Mouse (Mus musculus) testis, adult 2 months (tissue): ENCODE results near the gene Asb16. TPM values are rescaled to one million over a fixed set of nuclear protein-coding genes. Genes with fewer than 3 reads are reported as not detected.

Source experiments
- H3K27ac ChIP-seq: fragments of 200-500 bp; 2 replicates; pipeline ENCODE4 v1.5.1; 2012; ENCODE audit warnings: low read depth, low read length; ENCODE audit not compliant: control insufficient read depth, insufficient read depth
- H3K27me3 ChIP-seq: fragments of 200-500 bp; 2 replicates; pipeline ENCODE4 v1.6.1; 2012; ENCODE audit warnings: mild to moderate bottlenecking, low read length, moderate library complexity; ENCODE audit not compliant: control insufficient read depth, insufficient read depth
- H3K36me3 ChIP-seq: fragments of 200-500 bp; 2 replicates; pipeline ENCODE4 v1.6.1; 2012; ENCODE audit warnings: mild to moderate bottlenecking, low read length; ENCODE audit not compliant: control insufficient read depth, insufficient read depth
- H3K4me1 ChIP-seq: fragments of 200-500 bp; 2 replicates; pipeline ENCODE4 v1.6.1; 2012; ENCODE audit warnings: low read length; ENCODE audit not compliant: control insufficient read depth, insufficient read depth
- H3K4me3 ChIP-seq: fragments of 200-500 bp; 2 replicates; pipeline ENCODE4 v1.5.1; 2012; ENCODE audit warnings: low read depth, mild to moderate bottlenecking, low read length, moderate library complexity, mixed read lengths; ENCODE audit not compliant: control insufficient read depth
- CTCF ChIP-seq: fragments of 200-500 bp; IDR thresholded peaks from 2 replicates; pipeline ENCODE4 v1.5.1; 2012; ENCODE audit warnings: low read depth, mild to moderate bottlenecking, inconsistent platforms, low read length, moderate library complexity; ENCODE audit not compliant: control insufficient read depth, insufficient read depth, insufficient replicate concordance
- POLR2A ChIP-seq: fragments of 200-500 bp; IDR thresholded peaks from 2 replicates; pipeline ENCODE4 v1.6.1; 2012; ENCODE audit warnings: low read depth, mild to moderate bottlenecking, inconsistent platforms, low read length, moderate library complexity; ENCODE audit not compliant: control insufficient read depth
- polyA plus RNA-seq: library from polyadenylated mRNA; depleted of rRNA; stranded (reverse); fragments of >200 nt; gene quantifications from 2 replicates; pipeline ENCODE4 v1.2.3, GENCODE M21; 2012

The Asb16 gene
- polyA plus RNA-seq, 1 experiment: 0.10 TPM

DNA sequence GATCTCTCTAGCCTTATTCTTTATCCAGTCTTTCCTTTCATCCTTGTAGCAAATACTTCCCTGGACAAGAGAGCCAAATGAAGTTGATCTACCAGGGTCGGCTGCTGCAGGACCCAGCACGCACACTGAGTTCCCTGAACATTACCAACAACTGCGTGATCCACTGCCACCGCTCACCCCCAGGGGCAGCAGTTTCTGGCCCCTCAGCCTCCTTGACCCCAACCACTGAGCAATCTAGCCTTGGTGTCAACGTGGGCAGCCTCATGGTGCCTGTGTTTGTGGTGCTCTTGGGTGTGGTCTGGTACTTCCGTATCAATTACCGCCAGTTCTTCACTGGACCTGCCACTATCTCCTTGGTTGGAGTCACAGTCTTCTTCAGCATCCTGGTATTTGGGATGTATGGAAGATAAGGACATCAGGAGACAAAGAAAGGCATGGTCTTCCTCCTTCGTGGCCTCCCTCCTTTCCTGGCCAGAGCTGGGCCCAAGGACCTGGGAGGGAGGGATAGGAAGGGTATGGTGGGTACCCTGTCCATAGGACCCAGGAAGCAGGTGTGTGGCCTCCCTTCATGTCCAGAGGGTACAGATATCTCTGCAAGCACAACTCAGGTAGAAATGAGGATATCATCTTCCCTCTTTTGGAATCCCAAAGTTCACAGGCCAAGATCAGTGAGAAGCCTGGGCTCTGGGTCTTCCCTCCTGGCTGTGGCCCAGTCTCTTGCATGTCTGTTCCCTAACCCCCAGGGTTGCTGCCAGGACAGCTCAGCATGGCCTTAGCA lies 19.7 kb downstream of the Asb16 start:
- peaks cover 2% of the 10 kb centered on the region; the same call in 1 of the 2 replicates for H3K36me3 ChIP-seq
- no peak overlapping the region for H3K27ac ChIP-seq
- TF ChIP-seq CTCF: no peak
- TF ChIP-seq POLR2A: no peak
- H3K4me1 ChIP-seq: no peaks in the 10 kb centered on the region; the same call in 1 of the 2 replicates
- no peaks in the 10 kb centered on the region for H3K27me3 ChIP-seq
- H3K4me3 ChIP-seq: no peak overlapping the region

- Histone ChIP-seq H3K27me3 (no peaks in the 10 kb centered on the region), H3K36me3 (peaks cover 2% of the 10 kb centered on the region; the same call in 1 of the 2 replicates), H3K27ac (no peak overlapping the region), H3K4me3 (no peak overlapping the region), H3K4me1 (no peaks in the 10 kb centered on the region; the same call in 1 of the 2 replicates)
- TF ChIP-seq CTCF (no peak), POLR2A (no peak)
These were observed 20.4 kb downstream of the Asb16 start for GRCm38 (mm10) chr11:102288913-102289312.

- no peak overlapping the region for H3K27ac ChIP-seq
- no peaks in the 10 kb centered on the region for H3K4me1 ChIP-seq
- no peak overlapping the region for H3K4me3 ChIP-seq
- TF ChIP-seq POLR2A: no peak
- no peak for TF ChIP-seq CTCF
- H3K27me3 ChIP-seq: no peaks in the 10 kb centered on the region
- H3K36me3 ChIP-seq: peaks cover 2% of the 10 kb centered on the region; the same call in 1 of the 2 replicates
These were observed 21.1 kb downstream of the Asb16 start for GRCm38 (mm10) chr11:102289511-102290100.

DNA sequence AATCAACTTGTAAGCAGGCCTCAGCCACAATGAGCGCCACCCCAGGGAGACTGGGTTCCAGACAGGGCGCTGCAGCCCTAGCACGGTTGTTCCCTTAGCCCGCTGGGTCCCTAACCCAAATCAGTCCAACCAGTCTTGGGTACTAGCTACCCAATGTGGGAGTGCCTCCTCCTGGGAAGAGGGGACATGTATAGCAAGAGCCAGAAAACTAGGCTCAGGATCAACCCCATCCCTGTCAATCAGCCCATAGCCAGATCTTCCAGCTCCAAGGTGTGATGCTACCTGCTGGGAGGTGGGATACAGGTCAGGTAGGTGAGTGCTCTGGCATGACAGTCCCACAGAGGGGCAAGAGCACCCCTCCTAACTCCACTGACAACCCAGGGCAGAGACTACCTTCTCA lies 21.6 kb downstream of the Asb16 start:
- H3K27ac ChIP-seq: no peak overlapping the region
- TF ChIP-seq CTCF: no peak
- peaks cover 2% of the 10 kb centered on the region; the same call in 1 of the 2 replicates for H3K36me3 ChIP-seq
- no peaks in the 10 kb centered on the region for H3K27me3 ChIP-seq
- no peak overlapping the region for H3K4me3 ChIP-seq
- peaks cover 3% of the 10 kb centered on the region for H3K4me1 ChIP-seq

DNA sequence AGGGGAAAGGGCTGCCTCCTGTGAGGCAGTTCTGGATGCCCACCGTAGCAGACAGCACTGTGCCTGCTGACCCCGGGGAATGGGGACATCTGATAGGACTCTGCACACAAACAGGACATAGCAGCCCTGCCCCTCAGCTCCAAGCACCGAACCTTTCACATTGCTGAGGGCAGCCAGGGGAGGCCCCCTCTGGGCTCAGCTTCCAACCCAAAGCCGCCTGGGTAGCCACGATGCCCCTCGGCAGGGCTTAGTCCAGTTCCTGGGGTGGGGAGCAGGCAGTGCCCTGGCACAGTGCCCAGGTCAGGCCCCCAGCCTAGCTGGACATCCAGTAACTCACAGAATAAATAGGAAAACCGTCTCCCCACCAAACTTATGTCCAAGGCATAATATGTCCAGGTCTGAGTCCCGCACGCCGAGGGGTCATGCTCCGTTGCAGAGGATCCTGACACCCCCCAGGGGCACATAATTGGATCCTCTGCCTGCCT lies 22.6 kb downstream of the Asb16 start:
- H3K4me1 ChIP-seq: peaks cover 10% of the 10 kb centered on the region
- no peaks in the 10 kb centered on the region for H3K27me3 ChIP-seq
- H3K36me3 ChIP-seq: peaks cover 2% of the 10 kb centered on the region; the same call in 1 of the 2 replicates
- no peak overlapping the region for H3K4me3 ChIP-seq
- TF ChIP-seq POLR2A (no peak), CTCF (no peak)
- no peak overlapping the region for H3K27ac ChIP-seq

- H3K27ac ChIP-seq: no peak overlapping the region
- TF ChIP-seq POLR2A: no peak
- no peaks in the 10 kb centered on the region for H3K27me3 ChIP-seq
- no peak overlapping the region for H3K4me3 ChIP-seq
- peaks cover 13% of the 10 kb centered on the region for H3K4me1 ChIP-seq
- peaks cover 2% of the 10 kb centered on the region; the same call in 1 of the 2 replicates for H3K36me3 ChIP-seq
These were observed 25.4 kb downstream of the Asb16 start for GRCm38 (mm10) chr11:102293971-102294370.

DNA sequence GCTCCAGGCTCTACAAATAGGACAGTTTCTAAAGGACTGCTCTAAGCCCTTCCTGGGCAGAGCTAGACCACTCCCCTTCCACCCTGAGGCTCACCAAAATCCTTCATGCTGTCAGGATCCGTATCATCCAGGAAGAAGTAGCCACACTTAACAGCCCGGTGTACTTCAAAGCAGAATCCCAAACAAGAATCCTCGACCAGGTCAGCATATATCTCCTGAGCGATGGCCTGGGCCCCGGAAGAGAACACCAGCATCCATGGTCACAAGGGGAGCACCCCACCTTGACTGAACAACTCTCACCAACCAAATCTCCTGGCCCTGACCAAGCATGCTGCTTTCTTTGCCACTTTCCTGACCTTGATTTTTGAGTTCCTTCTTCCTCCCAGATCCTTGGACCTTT lies 25.9 kb downstream of the Asb16 start:
- H3K36me3 ChIP-seq: peaks cover 2% of the 10 kb centered on the region; the same call in 1 of the 2 replicates
- H3K4me3 ChIP-seq: no peak overlapping the region
- H3K27ac ChIP-seq: no peak overlapping the region
- TF ChIP-seq POLR2A (no peak), CTCF (no peak)
- H3K27me3 ChIP-seq: no peaks in the 10 kb centered on the region
- H3K4me1 ChIP-seq: peaks cover 13% of the 10 kb centered on the region
